Mouse (Mus musculus): ENCODE data around the gene Lipt2. TPM values are rescaled to one million over a fixed set of nuclear protein-coding genes. Genes with fewer than 3 reads are reported as not detected.

Gene Lipt2
- polyA plus RNA-seq, 1 experiment from 2014 or later: 14.8 TPM

DNA sequence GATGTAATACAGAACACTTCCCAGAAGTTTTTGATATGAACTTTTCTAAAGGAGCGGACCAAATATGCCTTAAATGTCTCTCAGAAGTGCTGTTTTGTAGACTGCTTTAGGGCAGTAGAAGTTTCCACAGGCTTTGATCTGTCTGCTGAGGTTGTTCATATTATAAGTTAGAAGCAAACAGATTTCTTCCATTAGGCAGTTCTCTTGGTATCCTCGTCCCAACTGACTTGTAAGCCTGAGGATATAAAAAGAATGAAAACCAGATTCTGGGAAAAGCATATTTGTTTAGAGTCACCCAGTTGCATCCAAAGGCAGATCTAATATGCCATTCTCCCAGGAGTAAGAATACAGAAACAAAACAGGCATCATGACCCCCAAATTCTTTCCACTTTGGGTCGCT, 42.1 kb downstream of the Lipt2 start:
- H3K9me3 ChIP-seq: no peaks in the 10 kb centered on the region
- no peak overlapping the region for H3K27ac ChIP-seq (replicated peaks)
- ATAC-seq (ENCODE audit: extremely low read depth, insufficient number of reproducible peaks, low FRiP score, low TSS enrichment): no peak
- no peaks in the 10 kb centered on the region for H3K27me3 ChIP-seq (replicated peaks)
- H3K36me3 ChIP-seq: no peaks in the 10 kb centered on the region
- H3K4me2 ChIP-seq: no peak overlapping the region
- WGBS: 76% methylated on average over 3 of the region's 3 CpGs
- H3K4me1 ChIP-seq: no peaks in the 10 kb centered on the region
- H3K4me3 ChIP-seq: no peak overlapping the region
- H3K9ac ChIP-seq: no peak overlapping the region

DNA sequence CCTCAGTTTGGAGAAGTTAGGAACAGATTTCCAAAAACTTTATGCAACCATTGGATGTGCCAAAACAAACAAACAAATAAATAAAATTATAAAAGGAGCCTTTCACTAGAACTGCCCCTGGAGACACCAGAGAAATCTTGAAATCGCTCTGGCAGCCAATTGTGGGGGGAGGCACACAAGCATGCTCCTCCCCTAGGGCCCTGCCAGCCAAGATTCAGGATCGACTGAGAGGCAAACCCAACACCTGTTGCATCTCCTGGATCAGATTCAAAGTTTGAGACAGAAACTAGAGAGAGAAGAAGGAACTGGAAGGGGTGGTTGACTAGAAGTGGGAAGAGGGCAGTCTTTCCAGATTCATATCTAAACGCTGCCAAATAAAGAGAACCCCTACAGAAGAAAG, 44.5 kb downstream of the Lipt2 start:
- H3K36me3 ChIP-seq: no peaks in the 10 kb centered on the region
- H3K27ac ChIP-seq (replicated peaks): no peak overlapping the region
- H3K9ac ChIP-seq: no peak overlapping the region
- no peak for ATAC-seq (ENCODE audit: extremely low read depth, insufficient number of reproducible peaks, low FRiP score, low TSS enrichment)
- peaks cover 14% of the 10 kb centered on the region for H3K4me1 ChIP-seq
- H3K4me3 ChIP-seq: no peak overlapping the region
- no peak overlapping the region for H3K4me2 ChIP-seq
- 66% methylated on average over 3 of the region's 3 CpGs for WGBS
- no peaks in the 10 kb centered on the region for H3K27me3 ChIP-seq (replicated peaks)
- no peaks in the 10 kb centered on the region for H3K9me3 ChIP-seq

DNA sequence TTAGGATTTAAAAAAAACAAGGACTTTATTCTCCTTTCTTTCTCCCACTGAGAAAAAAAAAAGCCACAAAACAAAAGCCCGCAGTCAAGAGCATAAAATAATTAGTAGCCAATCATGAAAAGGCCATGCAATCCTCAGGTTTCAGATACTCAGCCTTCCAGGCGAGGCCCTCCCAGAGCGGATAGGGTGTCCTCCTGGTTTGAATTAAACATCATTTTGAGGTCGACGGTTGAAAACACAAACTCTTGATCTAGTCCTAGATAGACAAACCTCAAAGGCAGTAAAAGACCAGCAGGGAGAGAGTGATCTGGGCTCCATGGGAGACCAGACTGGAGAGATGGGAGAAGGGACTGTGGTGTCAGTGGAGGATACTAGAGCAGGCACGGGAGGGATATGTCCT, 45.8 kb downstream of the Lipt2 start:
- H3K27ac ChIP-seq (replicated peaks): no peak overlapping the region
- H3K4me3 ChIP-seq: no peak overlapping the region
- WGBS: 80% methylated on average over 6 of the region's 6 CpGs
- H3K36me3 ChIP-seq: no peaks in the 10 kb centered on the region
- H3K4me1 ChIP-seq: peaks cover 14% of the 10 kb centered on the region
- H3K9me3 ChIP-seq: no peaks in the 10 kb centered on the region
- ATAC-seq (ENCODE audit: extremely low read depth, insufficient number of reproducible peaks, low FRiP score, low TSS enrichment): no peak
- no peak overlapping the region for H3K4me2 ChIP-seq
- H3K9ac ChIP-seq: no peak overlapping the region
- no peaks in the 10 kb centered on the region for H3K27me3 ChIP-seq (replicated peaks)

DNA sequence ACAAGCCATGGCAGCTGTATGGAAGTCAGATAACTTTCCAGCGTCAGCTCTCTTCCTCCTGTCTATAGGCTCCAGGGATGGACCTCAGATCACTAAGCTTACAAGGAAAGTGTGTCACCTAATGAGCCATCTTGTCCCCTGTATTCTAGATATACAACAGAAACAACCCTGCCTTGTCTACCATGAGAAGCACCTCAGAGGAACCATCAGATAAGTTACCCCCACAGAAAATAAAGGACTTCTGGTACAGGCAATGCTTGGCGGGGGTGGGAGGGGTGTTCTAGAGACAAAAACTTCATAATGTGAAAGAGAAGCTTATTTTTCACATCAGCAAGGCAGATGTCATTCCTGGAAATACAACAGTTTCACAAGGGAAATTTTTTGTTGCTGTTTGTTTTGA, 47.1 kb downstream of the Lipt2 start:
- H3K9me3 ChIP-seq: no peaks in the 10 kb centered on the region
- H3K9ac ChIP-seq: no peak overlapping the region
- H3K27ac ChIP-seq (replicated peaks): no peak overlapping the region
- H3K4me3 ChIP-seq: no peak overlapping the region
- WGBS: 79% methylated on average over 2 of the region's 2 CpGs
- peaks cover 14% of the 10 kb centered on the region for H3K4me1 ChIP-seq
- no peak for ATAC-seq (ENCODE audit: extremely low read depth, insufficient number of reproducible peaks, low FRiP score, low TSS enrichment)
- H3K36me3 ChIP-seq: no peaks in the 10 kb centered on the region
- no peak overlapping the region for H3K4me2 ChIP-seq
- H3K27me3 ChIP-seq (replicated peaks): no peaks in the 10 kb centered on the region

DNA sequence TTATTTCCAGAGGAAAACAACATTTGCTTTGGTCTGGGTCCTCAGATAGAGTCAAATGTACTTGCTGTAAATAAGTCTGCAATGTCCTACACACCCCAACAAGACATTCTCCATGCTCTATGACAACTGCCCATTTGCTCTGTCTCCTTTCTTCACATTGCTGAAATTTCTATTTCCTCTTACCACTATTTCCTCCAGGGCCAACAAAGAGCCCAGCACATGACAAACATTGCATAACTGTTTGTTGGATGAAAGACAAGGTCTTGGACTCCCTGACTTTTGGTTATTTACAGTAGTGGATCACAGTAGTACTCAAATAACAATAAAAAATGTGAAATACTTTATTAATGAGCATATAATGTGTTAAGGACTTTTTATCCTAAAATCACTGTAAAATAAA, 48.8 kb downstream of the Lipt2 start:
- Histone ChIP-seq H3K36me3 (no peaks in the 10 kb centered on the region), H3K4me1 (peaks cover 14% of the 10 kb centered on the region), H3K9ac (no peak overlapping the region), H3K4me2 (0 out of 2 replicates have a peak overlapping the region, but pooled peaks have one; percentile 20), H3K27me3 (replicated peaks) (no peaks in the 10 kb centered on the region), H3K4me3 (no peak overlapping the region), H3K9me3 (no peaks in the 10 kb centered on the region), H3K27ac (replicated peaks) (no peak overlapping the region)
- no peak for ATAC-seq (ENCODE audit: extremely low read depth, insufficient number of reproducible peaks, low FRiP score, low TSS enrichment)

Other genes with a start within 250 kb of the Lipt2 start
- 2.7 and 2.8 TPM in 2 replicates for gene Rnf169, start 178.8 kb upstream of the Lipt2 start, polyA plus RNA-seq (2015; fragmentation: Nextera tagmentation; extraction: Ambion mirVana)
- gene Chrdl2, start 153.1 kb upstream of the Lipt2 start, polyA plus RNA-seq (2015; fragmentation: Nextera tagmentation; extraction: Ambion mirVana): 0.48 and 0.49 TPM in 2 replicates
- gene Pold3, start 37.7 kb upstream of the Lipt2 start, polyA plus RNA-seq (2015; fragmentation: Nextera tagmentation; extraction: Ambion mirVana): 34.8 and 36.5 TPM in 2 replicates
- 11.0 and 14.0 TPM in 2 replicates for gene Kcne3, start 17.2 kb downstream of the Lipt2 start, polyA plus RNA-seq (2015; fragmentation: Nextera tagmentation; extraction: Ambion mirVana)
- 1.7 and 2.1 TPM in 2 replicates for gene Pgm2l1, start 68.1 kb downstream of the Lipt2 start, polyA plus RNA-seq (2015; fragmentation: Nextera tagmentation; extraction: Ambion mirVana)
- 11.0 and 11.6 TPM in 2 replicates for gene P4ha3, start 126.2 kb downstream of the Lipt2 start, polyA plus RNA-seq (2015; fragmentation: Nextera tagmentation; extraction: Ambion mirVana)
- gene C2cd3, start 213.0 kb downstream of the Lipt2 start, polyA plus RNA-seq (2015; fragmentation: Nextera tagmentation; extraction: Ambion mirVana): 12.8 and 13.1 TPM in 2 replicates
- gene Ppme1, start 213.0 kb downstream of the Lipt2 start, polyA plus RNA-seq (2015; fragmentation: Nextera tagmentation; extraction: Ambion mirVana): 50.2 and 56.6 TPM in 2 replicates

Data from heart, embryonic 13.5 days (tissue).